Comparison of ENCODE assay signal across 29 mouse cellular contexts in the genomic region with DNA sequence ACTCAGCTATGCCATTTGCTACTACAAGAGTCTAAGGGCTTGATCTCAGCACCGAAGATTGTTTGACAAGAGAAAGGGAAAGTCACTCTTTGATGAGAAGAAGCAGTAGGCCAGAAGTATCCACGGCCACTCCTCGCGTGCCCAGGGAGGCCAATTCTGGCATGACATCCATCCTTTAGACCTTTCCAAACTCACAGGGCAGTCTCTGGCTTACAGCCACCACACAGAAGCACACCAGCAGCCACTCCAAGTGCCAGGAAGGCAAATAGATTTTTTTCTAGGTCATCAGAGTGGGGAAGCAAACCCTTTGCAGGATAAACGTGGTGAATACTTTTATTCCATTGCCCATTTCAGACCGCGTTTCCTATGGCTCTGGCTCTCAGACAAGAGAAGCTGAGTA.
DNase-seq lines count a peak whose midpoint lies in the region; ATAC-seq and TF ChIP-seq lines count a peak whose summit lies in the region.
"Had no signal": no experiment of that assay in that cellular context is flagged by ENCODE, and none has a peak within 500 bp of the region (broad histone marks: within the 10 kb centered on the region; RNA-seq: fewer than 3 reads in every experiment).

No protein-coding gene starts in this region.

- H3K9ac ChIP-seq in hindbrain, postnatal 0 days (replicated peaks; ENCODE audit: low read length), result no peak overlapping the region
- H3K9ac ChIP-seq: heart, embryonic 15.5 days; hindbrain, embryonic 12.5 days; kidney, embryonic 15.5 days; limb, embryonic 15.5 days; liver, embryonic 13.5 days had no signal

- H3K4me1 ChIP-seq in hindbrain, postnatal 0 days (ENCODE audit: insufficient read depth, low read length), result no peaks in the 10 kb centered on the region
- H3K4me1 ChIP-seq in hindbrain, embryonic 10.5 days (replicated peaks), result no peaks in the 10 kb centered on the region
- H3K4me1 ChIP-seq: heart, embryonic 10.5 days; heart, embryonic 15.5 days; hindbrain, embryonic 12.5 days; kidney, embryonic 15.5 days; liver, embryonic 13.5 days had no signal

- H3K27ac ChIP-seq in hindbrain, postnatal 0 days, result no peak overlapping the region
- H3K27ac ChIP-seq in hindbrain, embryonic 10.5 days, result no peak overlapping the region
- no peak overlapping the region for H3K27ac ChIP-seq in layer of hippocampus, adult 2 months
- H3K27ac ChIP-seq: heart, embryonic 10.5 days; heart, embryonic 15.5 days; hindbrain, embryonic 12.5 days; kidney, embryonic 15.5 days; limb, embryonic 15.5 days; liver, embryonic 13.5 days; macrophage; stomach, postnatal 0 days had no signal

- no peak for ATAC-seq in hindbrain, postnatal 0 days
- no peak for ATAC-seq in erythroblast, adult 5-6 weeks (replicated peaks; ENCODE audit: low FRiP score, poor library complexity, severe bottlenecking)
- ATAC-seq: forebrain, embryonic 14.5 days; intestine, embryonic 16.5 days; lung, postnatal 0 days; Patski had no signal

- no peak for TF ChIP-seq CTCF in hindbrain, postnatal 0 days (IDR thresholded peaks at IDR 0.05; ENCODE audit: low read depth)
- no peak for TF ChIP-seq CTCF in layer of hippocampus, adult 2 months (conservative IDR thresholded peaks at IDR 0.05)

- no peak overlapping the region for H3K4me3 ChIP-seq in hindbrain, postnatal 0 days (ENCODE audit: low read length)
- H3K4me3 ChIP-seq in hindbrain, embryonic 10.5 days, result no peak overlapping the region
- no peak overlapping the region for H3K4me3 ChIP-seq in layer of hippocampus, adult 2 months
- H3K4me3 ChIP-seq: heart, embryonic 10.5 days; heart, embryonic 15.5 days; hindbrain, embryonic 12.5 days; kidney, embryonic 15.5 days; limb, embryonic 15.5 days; liver, embryonic 13.5 days had no signal

- no peaks in the 10 kb centered on the region for H3K36me3 ChIP-seq in hindbrain, postnatal 0 days (ENCODE audit: insufficient read depth, low read length)
- H3K36me3 ChIP-seq in hindbrain, embryonic 10.5 days, result no peaks in the 10 kb centered on the region
- H3K36me3 ChIP-seq: G1E; heart, embryonic 10.5 days; heart, embryonic 15.5 days; hindbrain, embryonic 12.5 days; kidney, embryonic 15.5 days; limb, embryonic 15.5 days; liver, embryonic 13.5 days had no signal

- DNase-seq in hindbrain, postnatal 0 days (ENCODE audit: low spot score), result peak; percentile 20
- DNase-seq in hindbrain, embryonic 10.5 days (ENCODE audit: low spot score), result no peak
- peak; percentile 86 for DNase-seq in cerebellum, adult 11-12 months
- DNase-seq in cerebellum, adult 9-11 months, result peak; percentile 87
- DNase-seq in kidney, adult 18-20 months, result no peak
- DNase-seq in layer of hippocampus, adult 2 months (ENCODE audit: low spot score in 2 of 2), result no peak
- DNase-seq: adrenal gland, postnatal 14 days; gastrocnemius, postnatal 14 days; kidney, postnatal 25 days; liver, embryonic 13.5 days; lung, adult 18-20 months; midbrain, embryonic 14.5 days; right cerebral cortex, adult 18-20 months; right cerebral cortex, postnatal 4 days; thymus, adult 18-20 months; thymus, postnatal 25 days had no signal

- no peak overlapping the region for H3K4me2 ChIP-seq in hindbrain, postnatal 0 days (ENCODE audit: low read depth, low read length)
- H3K4me2 ChIP-seq: heart, embryonic 15.5 days; hindbrain, embryonic 12.5 days; kidney, embryonic 15.5 days; limb, embryonic 15.5 days; liver, embryonic 13.5 days had no signal

- WGBS in hindbrain, postnatal 0 days, result 50% methylated on average over 7 of the region's 7 CpGs
- whole genome bisulfite sequencing in hindbrain, embryonic 10.5 days, result 93% methylated on average over 7 of the region's 7 CpGs

- no peaks in the 10 kb centered on the region for H3K27me3 ChIP-seq in hindbrain, postnatal 0 days (ENCODE audit: insufficient read depth, low read length)
- no peaks in the 10 kb centered on the region for H3K27me3 ChIP-seq in hindbrain, embryonic 10.5 days (ENCODE audit: insufficient read depth, poor library complexity, severe bottlenecking)
- H3K27me3 ChIP-seq: heart, embryonic 15.5 days; hindbrain, embryonic 12.5 days; kidney, embryonic 15.5 days; limb, embryonic 15.5 days; liver, embryonic 13.5 days; Patski had no signal

- no peaks in the 10 kb centered on the region for H3K9me3 ChIP-seq in hindbrain, postnatal 0 days (ENCODE audit: low read length)
- no peaks in the 10 kb centered on the region for H3K9me3 ChIP-seq in hindbrain, embryonic 10.5 days
- H3K9me3 ChIP-seq: heart, embryonic 10.5 days; heart, embryonic 15.5 days; hindbrain, embryonic 12.5 days; kidney, embryonic 15.5 days; limb, embryonic 15.5 days; liver, embryonic 13.5 days had no signal

Comparison
In these comparisons a context has a peak if more than half of its experiments do, and no peak if none do; other contexts are left out.
1. DNase-seq: peak in hindbrain, postnatal 0 days (single experiment), cerebellum, adult 11-12 months (single experiment) and cerebellum, adult 9-11 months (single experiment); none in hindbrain, embryonic 10.5 days (single experiment), kidney, adult 18-20 months (single experiment) and layer of hippocampus, adult 2 months (0 of 2).